Mouse (Mus musculus) stomach, postnatal 0 days (tissue): ENCODE measurements around the gene Chrm4. TPM values are rescaled to one million over a fixed set of nuclear protein-coding genes. Genes with fewer than 3 reads are reported as not detected.

Source experiments
- ATAC-seq: fragments of 200-750 bp; cut with Nextera tagmentation; 2 replicates; pipeline ENCODE4 v1.8.0; 2017; ENCODE audit not compliant: low FRiP score, low TSS enrichment
- DNase-seq: peaks from one replicate; pipeline ENCODE4 v3.0.0-alpha.2; 2016; ENCODE audit warnings: low spot score
- H3K27ac ChIP-seq: fragments of 300-500 bp; sonication (generic); replicated peaks from 2 replicates; pipeline ENCODE4 v1.5.1; 2014; ENCODE audit warnings: mild to moderate bottlenecking, control low read depth
- H3K27me3 ChIP-seq: fragments of 300-500 bp; sonication (generic); 2 replicates; pipeline ENCODE4 v1.6.1; 2014; ENCODE audit warnings: low read length; ENCODE audit not compliant: control insufficient read depth, insufficient read depth
- H3K36me3 ChIP-seq: fragments of 300-500 bp; sonication (generic); 2 replicates; pipeline ENCODE4 v1.6.1; 2014; ENCODE audit warnings: low read length, mixed read lengths; ENCODE audit not compliant: control insufficient read depth, insufficient read depth
- H3K4me1 ChIP-seq: fragments of 300-500 bp; sonication (generic); replicated peaks from 2 replicates; pipeline ENCODE4 v1.6.1; 2014; ENCODE audit warnings: antibody characterized with exemption; ENCODE audit not compliant: control insufficient read depth, insufficient read depth
- H3K4me2 ChIP-seq: fragments of 300-500 bp; sonication (generic); replicated peaks from 2 replicates; pipeline ENCODE4 v1.6.1; 2014; ENCODE audit warnings: low read depth, mild to moderate bottlenecking, control low read depth, moderate library complexity
- H3K4me3 ChIP-seq: fragments of 300-500 bp; sonication (generic); 2 replicates; pipeline ENCODE4 v1.5.1; 2014; ENCODE audit warnings: low read depth, low read length, control low read depth
- H3K9ac ChIP-seq: fragments of 300-500 bp; sonication (generic); 2 replicates; pipeline ENCODE4 v1.6.1; 2014; ENCODE audit warnings: mild to moderate bottlenecking, low read length, control low read depth, mixed read lengths
- H3K9me3 ChIP-seq: fragments of 300-500 bp; sonication (generic); 2 replicates; pipeline ENCODE4 v1.6.1; 2016; ENCODE audit warnings: low read length; ENCODE audit not compliant: control insufficient read depth
- CTCF ChIP-seq: IDR thresholded peaks from 2 replicates; pipeline ENCODE4 v1.5.1; 2016; ENCODE audit warnings: antibody characterized with exemption, low read depth, mild to moderate bottlenecking, moderate library complexity
- EP300 ChIP-seq: optimal IDR thresholded peaks from 2 replicates; pipeline ENCODE3; 2016; ENCODE audit warnings: antibody characterized with exemption
- WGBS: fragments of 180-500 bp; shearing (Covaris S2); extraction: QIAGEN DNeasy Blood & Tissue Kit; methylation state at CpG from one replicate; pipeline ENCODE4 v1.1.7; 2014; 5-methylcytosine and 5-hydroxymethylcytosine counted together
- polyA plus RNA-seq: library from polyadenylated mRNA; unstranded; fragments of >200 nt; fragmentation: Nextera tagmentation; extraction: Ambion mirVana; gene quantifications from 2 replicates; pipeline ENCODE4 v1.2.1, GENCODE M21; 2015

Gene Chrm4
- polyA plus RNA-seq, 1 experiment from 2014 or later = 0.08 TPM

DNA sequence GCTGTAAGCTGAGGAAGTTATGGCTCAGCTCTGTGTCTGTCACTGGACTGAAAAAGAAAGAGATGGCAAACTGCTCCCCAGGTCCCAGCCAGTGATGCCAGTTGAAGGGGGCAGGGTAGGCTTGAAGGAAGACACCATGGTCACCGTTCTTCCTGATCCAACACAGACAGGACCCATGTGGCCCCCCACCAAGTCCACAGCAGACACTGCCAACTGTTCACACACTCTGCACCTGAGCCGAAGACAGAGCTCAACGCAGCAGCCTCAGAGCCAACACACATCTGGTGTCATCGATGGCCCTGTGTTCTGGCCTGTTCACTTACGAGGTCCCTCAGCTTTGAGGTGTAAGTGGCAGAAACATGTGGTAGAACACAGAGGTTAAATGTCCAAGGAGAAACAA, 33.4 kb downstream of the Chrm4 start:
- H3K4me1 ChIP-seq = peaks cover 6% of the 10 kb centered on the region; the same call in 1 of the 2 replicates
- H3K27ac ChIP-seq = no peak overlapping the region
- no peak for TF ChIP-seq EP300
- TF ChIP-seq CTCF = no peak

DNA sequence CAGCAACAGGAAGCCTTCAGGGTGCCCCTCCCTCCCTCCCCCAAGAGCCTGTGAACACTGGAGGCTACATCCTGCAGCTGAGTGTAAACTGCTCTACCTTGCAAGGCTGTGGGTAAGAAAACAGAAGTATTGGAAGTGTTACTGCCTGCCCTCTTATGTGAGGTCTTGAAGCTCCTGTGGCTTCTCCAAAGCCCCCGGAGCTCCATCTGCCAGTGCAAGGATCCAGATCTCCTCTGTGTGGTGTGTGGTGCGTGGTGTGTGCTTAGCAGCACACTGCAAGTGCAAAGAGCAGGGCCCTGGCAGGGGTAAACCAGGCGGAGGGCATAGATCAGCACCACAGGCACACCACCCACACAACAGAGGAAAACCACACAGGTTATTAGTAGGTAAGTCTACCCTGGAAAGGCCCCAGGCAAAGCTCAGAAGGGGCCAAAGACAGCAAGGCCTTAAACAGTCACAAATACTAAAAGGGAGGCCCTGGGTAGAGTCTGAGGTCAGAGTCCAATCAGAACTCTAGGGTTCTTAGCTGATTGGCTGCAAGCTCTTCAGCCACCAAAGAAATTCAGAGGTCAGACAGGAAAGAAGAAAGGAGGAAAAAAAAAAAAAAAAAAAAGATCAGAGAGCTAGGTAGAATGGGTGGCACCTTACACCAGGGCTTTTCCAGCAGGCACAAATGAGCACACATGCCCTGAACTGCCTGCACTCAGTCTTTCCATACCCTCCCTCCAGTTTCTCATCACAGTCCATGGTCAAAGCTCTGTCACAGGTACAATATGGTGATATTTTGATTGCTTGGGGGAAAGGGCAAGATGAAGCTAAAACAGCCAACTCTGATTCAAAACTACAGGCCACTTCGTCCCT, 35.1 kb downstream of the Chrm4 start:
- no peak for TF ChIP-seq EP300
- no peak for TF ChIP-seq CTCF
- Histone ChIP-seq H3K27me3 (no peaks in the 10 kb centered on the region), H3K4me2 (peak overlapping the region; percentile 86), H3K9ac (peak overlapping the region; percentile 90), H3K27ac (peak overlapping the region; percentile 88), H3K4me1 (peaks cover 6% of the 10 kb centered on the region; the same call in 1 of the 2 replicates), H3K4me3 (peak overlapping the region; percentile 83), H3K9me3 (no peaks in the 10 kb centered on the region), H3K36me3 (no peaks in the 10 kb centered on the region)
- peak; percentile 39; the same call in 1 of the 2 replicates for ATAC-seq
- peak; percentile 59 for DNase-seq
- 52% methylated on average over 4 of the region's 4 CpGs for WGBS

More for the DNA sequence above, 33.4 kb downstream of the Chrm4 start:
- H3K4me3 ChIP-seq = no peak overlapping the region
- H3K9me3 ChIP-seq = no peaks in the 10 kb centered on the region
- no peaks in the 10 kb centered on the region for H3K27me3 ChIP-seq
- 90% methylated on average over 5 of the region's 5 CpGs for WGBS
- no peak overlapping the region for H3K4me2 ChIP-seq
- H3K9ac ChIP-seq = no peak overlapping the region
- DNase-seq = no peak
- H3K36me3 ChIP-seq = no peaks in the 10 kb centered on the region
- no peak for ATAC-seq

DNA sequence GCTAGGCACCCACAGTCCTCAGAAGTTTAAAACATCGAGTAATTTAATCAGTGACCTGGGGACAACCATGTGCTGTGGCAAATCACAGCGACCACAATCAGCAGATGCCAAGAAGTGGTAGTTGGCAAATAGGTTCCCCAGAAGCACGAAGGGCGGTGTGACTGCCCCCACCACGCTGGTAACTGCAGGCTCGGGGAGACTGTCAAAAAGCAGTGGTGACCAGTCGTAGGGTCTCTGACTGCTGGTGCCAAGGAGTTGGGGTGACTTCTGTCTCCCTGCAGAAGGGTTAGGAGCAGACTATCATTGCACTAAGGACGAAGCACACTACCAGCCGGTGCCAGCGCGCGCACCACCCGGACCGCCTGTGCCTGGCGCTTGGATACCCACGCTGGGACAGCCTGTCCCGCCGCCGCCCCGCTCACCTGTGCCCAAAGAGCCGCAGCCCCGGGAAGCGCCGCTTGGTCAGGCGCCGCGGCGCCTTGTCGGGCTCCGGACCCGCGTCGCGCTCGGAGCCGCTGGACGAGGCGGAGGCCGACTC, 35.9 kb downstream of the Chrm4 start:
- Histone ChIP-seq H3K27ac (peak overlapping the region; percentile 88), H3K4me2 (peak overlapping the region; percentile 86), H3K4me3 (peak overlapping the region; percentile 83), H3K27me3 (no peaks in the 10 kb centered on the region), H3K4me1 (peaks cover 6% of the 10 kb centered on the region; the same call in 1 of the 2 replicates), H3K9ac (peak overlapping the region; percentile 90), H3K36me3 (no peaks in the 10 kb centered on the region), H3K9me3 (no peaks in the 10 kb centered on the region)
- peak; percentile 56 for DNase-seq
- WGBS = under 1% methylated on average over 29 of the region's 39 CpGs
- TF ChIP-seq CTCF (no peak), EP300 (no peak)
- ATAC-seq = peak; percentile 38

DNA sequence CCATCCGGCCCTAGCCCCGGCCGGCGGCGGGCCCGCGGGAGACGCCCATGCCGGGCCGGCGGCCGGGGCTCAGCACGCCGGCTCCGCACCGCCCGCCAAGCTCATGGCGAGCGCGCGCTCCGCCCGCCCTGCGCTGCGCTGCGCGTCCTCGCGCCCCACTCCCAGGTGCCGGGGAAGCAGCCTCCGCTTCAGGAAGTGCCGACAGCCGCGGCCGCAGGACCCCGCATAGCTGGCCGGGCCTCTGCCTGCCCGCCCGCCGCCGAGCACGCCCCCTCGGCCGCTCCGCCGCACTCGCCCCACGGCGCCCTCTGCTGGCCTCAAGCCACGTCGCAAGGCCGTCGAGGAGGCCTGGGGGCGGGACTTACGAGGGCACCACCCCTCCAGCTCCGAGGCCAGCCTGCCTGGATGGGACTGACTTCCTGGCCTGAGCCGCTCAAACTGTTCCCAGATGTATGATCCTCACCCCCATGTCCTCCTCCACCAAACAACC, 36.4 kb downstream of the Chrm4 start:
- Histone ChIP-seq H3K4me1 (peaks cover 6% of the 10 kb centered on the region; the same call in 1 of the 2 replicates), H3K4me3 (peak overlapping the region; percentile 83), H3K27me3 (no peaks in the 10 kb centered on the region), H3K9me3 (no peaks in the 10 kb centered on the region), H3K4me2 (peak overlapping the region; percentile 86), H3K36me3 (no peaks in the 10 kb centered on the region), H3K27ac (peak overlapping the region; percentile 88), H3K9ac (peak overlapping the region; percentile 90)
- ATAC-seq = peak; percentile 94
- DNase-seq = peak; percentile 98
- TF ChIP-seq EP300 (no peak), CTCF (peak; percentile 84)
- WGBS = under 1% methylated on average over 50 of the region's 57 CpGs

DNA sequence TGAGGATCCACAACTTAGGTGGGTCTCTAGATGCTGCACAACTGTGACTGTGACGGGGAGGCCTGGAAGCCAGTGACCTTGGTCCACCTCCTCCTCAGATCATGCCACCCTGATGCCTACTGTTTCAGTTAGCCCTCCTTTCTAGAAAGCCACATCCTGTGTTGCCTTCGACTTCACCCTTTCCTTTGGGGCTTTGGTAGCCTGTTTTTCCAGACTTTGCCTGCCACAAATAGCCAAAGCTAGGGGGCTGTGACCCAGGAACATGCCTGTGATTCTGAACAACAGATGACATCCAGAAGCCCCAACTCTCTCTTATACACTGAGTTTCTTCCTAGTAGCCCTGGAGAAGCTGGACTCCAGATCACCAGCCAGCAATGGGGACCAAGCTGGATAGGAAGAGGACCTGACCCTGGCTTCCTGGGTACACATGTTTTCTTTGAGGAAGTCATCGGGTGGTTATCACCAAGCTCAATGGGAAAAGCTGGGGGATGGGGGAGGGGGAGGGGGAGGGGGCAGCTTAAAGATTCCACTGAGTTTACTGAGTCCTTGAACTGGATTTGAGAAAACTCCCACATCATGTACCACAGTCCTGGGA, 37.7 kb downstream of the Chrm4 start:
- no peak for DNase-seq
- H3K27ac ChIP-seq = peak overlapping the region; percentile 81
- no peaks in the 10 kb centered on the region for H3K36me3 ChIP-seq
- no peak for ATAC-seq
- no peak overlapping the region for H3K9ac ChIP-seq
- H3K4me3 ChIP-seq = peak overlapping the region; percentile 34
- H3K4me2 ChIP-seq = peak overlapping the region; percentile 51
- H3K9me3 ChIP-seq = no peaks in the 10 kb centered on the region
- peaks cover 5% of the 10 kb centered on the region; the same call in 1 of the 2 replicates for H3K4me1 ChIP-seq
- H3K27me3 ChIP-seq = no peaks in the 10 kb centered on the region
- TF ChIP-seq CTCF = no peak
- TF ChIP-seq EP300 = no peak
- 53% methylated on average over 3 of the region's 3 CpGs for WGBS
